Mouse (Mus musculus) testis, postnatal 10 days (tissue): Measurements from ENCODE around the gene Angptl8.

ENCODE experiments used
- DNase-seq: peaks from one replicate; pipeline ENCODE4 v3.0.0; 2021; ENCODE audit warnings: low spot score

The Angptl8 gene

DNA sequence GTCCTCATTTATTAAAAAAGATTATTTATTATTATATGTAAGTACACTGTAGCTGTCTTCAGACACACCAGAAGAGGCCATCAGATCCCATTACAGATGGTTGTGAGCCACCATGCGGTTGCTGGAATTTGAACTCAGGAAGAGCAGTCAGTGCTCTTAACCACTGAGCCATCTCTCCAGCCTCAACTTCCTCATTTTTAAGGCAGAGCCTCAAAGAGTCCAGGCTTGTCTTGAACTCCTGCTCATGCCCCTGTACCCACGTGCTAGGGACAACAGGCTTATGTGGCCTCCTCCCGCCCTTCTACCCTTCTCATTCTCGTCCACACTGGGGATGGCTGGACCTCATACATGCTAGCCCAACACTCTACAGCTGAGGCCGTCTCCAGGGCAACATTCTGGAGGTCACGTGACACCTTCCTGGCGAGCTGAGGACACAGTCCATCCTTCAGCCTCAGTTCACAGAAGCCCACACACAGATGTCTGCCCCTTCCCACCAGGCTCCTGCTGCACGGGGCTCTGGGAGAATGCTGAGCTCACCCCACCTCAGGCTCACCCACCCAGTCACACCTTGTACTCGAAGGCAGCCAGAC, 18.5 kb upstream of the Angptl8 start:
- DNase-seq = no peak

DNA sequence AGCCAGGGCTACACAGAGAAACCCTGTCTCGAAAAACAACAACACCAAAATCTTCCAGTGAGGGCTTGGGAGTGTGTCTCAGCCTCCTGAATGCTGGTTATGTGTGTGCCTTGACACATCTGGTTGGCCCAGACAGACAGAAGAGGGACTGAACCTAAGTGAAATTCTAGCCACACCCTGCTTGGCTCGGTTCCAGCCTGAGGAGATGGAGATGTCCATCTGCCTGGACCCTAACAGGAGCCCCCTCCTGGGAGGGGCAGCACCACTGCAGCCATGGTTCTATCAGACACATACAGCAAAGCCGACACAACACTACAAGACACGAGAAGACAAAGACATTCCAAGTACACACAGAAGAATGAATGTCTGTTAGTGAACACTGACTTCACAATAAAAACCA, 17.2 kb upstream of the Angptl8 start:
- DNase-seq = no peak

DNA sequence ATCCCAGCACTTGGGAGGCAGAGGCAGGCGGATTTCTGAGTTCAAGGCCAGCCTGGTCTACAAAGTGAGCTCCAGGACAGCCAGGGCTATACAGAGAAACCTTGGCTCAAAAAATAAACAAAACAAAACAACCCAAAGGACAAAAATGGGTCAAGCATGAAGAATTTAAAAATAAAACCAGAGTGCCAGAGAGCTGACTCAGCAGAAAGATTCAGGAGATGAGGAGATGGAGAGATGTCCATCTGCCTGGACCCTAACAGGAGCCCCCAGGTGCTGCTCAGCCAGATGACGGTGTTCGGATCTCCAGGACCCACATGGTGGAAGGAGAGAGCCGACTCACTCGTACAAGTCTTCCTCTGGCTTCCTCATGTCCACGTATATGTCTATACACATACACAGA, 16.7 kb upstream of the Angptl8 start:
- DNase-seq = no peak

DNA sequence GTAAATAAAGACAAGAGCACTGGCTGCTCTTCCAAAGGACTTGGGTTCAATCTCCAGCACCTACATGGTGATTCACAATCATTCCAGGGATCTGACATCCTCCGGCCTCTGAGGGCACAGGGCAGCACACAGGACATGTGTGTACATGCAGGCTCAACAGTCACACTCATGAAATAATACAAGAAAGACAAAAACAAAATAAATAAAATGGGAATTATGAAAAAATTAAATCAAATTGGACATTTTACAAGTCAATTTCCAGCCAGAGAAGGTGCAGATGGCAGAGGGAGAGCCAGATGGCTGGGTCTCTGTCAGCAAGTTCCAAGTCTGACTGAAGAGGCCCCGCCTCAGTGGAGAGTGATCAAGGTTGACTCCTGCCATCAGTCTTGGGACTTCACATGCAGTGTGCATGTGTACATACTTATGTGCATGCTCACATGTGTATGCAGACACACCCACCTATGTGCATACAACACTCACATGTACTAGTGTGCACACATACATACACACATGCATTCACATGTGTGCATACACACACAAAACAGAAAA, 16.1 kb upstream of the Angptl8 start:
- DNase-seq = no peak

DNA sequence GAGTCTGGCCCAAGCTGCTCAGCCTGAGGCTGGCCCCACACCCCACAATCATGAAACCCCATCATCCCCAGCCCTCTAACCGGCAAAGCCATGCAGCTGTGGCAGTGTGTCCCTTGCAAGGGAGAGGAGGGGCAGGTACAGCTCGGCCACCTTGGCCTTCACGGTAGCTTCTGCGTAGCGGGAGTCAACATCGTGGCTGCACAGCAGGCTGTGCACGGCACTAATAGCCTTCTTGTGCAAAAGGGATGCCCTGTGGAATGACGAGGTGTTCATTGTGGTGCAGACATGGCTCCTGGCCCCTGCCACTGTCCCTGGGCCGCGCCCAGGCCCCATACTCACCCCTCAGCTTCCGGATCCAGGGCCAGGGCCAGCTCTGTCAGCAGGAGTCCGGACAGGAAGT, 15.1 kb upstream of the Angptl8 start:
- DNase-seq = no peak

DNA sequence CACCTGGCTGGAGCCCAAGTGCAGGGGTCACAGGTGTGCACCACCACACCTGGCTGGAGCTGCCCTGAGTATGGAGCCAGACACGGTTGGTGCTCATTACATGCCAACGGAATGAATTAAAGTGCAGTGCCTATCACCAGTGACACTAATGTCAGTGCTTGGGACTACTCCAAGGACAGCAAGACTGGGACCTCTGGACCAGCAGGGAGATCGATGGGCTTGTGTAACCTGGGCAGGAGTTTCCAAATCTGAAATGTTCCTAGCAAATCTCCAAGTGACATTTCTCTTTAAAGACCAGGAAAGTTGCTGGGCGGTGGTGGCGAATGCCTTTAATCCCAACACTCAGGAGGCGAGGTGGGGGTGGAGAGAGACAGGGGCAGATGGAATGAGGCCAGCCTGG, 12.6 kb upstream of the Angptl8 start:
- DNase-seq = no peak

DNA sequence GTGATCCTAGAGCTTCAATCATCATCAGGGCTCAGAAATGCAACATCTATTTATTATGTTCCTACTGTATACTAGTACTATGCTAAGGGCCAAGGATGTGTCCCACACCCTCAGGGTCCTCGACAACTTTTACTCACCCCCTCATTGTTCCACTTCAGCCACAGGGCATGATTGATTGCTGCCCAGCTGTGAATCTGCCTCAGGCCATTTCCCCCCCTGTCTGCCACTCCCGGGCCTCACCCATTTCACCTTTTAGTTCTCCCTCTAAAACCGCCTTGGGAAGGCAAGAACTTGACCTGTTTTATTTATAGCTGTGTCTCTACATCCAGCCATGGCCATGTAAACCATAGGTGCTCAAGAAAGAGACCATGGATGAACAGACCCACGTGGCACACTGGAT, 11.4 kb upstream of the Angptl8 start:
- no peak for DNase-seq

DNA sequence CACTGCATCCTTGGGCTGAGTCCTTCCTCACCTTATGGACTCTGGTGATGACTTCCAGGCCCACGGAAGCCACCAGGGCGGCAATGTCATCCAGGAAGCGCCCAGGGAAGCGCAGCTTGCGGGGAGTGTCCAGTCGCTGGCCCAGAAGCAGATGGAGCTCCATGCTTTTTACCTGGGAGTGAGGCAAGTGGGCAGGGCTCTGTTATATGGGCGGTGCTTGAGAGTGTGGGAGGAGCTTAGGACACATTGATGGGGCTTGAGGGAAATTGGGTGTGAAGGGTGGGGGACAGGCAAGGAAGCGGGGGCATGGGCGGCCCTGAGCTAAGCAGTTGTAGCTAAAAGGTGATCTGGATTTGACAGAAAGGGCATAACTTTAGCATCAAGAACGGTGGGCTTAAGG, 10.9 kb upstream of the Angptl8 start:
- DNase-seq = no peak

DNA sequence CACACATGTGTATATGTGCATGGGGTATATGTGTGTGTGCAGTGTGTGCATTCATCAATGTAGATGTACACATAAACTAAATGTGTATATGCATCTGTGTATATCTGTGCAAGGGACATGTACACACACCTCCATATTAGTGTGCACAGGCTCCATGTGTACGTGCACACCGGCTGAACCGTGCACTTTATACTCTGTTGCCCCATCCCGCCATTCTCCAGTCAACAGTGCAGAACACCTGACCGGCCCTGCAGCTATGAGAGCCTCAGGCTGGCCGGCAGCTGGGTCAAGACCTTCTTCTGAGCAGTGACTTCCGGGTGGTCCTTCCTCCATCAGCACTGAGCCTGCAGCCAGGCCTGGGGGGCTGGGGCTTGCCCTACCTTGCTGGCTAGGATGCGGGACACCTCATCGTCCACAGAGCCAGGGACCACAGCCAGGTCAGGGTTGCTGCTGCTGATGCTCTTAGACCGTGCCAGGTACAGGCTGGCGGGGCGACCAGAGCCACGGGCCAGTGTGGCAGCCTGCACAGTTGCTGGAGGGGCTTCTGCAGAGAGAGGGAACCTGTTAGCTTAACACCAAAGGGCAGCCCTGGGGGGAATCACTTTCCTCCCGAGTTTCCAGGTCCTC, 5.4 kb upstream of the Angptl8 start:
- DNase-seq = no peak

DNA sequence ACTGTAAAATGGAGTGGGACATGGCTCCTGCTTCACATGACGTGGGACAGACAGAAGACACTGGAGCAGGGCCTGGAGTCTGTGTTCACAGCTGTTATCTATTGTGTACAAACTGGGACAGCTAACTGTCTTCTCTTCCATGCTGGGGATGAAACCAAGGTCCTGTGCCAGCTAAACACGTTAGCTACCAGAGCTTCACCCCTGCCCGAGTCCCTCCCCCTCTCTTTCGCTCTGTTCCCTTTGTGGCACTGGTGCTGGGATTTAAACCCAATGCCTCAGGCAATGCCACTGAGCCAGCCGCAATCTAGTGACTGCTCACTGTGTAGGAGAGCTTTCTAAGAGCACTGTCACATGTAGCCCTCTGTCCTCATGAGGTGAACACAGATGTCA, 4.9 kb upstream of the Angptl8 start:
- DNase-seq = no peak

DNA sequence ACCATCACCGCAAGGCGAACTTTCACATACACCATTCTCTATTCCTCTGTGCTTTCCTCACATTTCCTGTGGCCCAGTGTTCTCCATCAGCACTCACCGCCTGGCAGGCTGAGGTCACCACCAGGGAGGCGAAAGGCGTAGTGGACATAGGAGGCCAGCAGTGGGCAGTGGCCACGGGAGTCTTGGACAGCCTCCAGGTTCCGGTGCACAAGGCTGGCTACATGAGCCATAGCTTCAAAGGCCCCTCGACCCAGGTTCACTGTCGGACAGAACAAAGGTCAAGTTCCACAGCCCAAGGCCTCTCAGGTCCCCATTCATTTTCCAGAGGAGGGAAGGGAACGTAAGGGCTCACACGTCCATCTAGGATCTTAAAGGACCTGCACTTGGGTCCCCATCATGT, 4.4 kb upstream of the Angptl8 start:
- no peak for DNase-seq

DNA sequence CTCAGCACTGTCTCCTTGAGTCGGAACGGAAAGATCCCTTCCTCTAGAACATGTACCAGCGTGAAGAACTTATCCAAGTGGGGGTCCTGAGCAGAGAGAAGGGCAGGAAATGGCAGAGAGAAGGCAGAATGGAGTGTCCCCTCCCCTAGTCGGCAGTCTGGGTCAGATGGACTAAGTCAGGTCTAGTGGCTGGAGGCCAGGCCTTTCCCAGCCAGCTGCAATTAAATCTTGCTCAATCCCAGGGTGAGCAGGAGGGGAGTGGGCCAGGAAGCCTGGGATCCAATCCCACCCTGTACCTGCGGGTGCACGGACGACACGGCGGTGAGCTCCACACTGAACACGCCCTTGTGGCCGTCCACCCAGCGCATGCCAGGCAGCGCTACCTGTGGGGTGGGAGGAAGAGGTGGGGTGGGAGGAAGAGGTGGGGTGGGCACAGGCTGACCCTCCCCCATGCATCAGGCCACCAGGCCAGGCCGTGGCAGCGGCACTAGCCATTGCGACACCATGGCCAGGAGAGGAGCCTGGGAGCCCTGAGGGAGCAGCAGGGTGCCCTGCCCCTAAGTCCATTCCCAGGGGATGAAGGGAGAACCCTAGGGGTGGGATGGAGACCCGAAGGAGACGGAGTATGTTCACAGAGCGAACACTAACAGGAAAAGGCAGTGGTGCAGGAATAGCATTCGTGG, 3.6 kb upstream of the Angptl8 start:
- no peak for DNase-seq

DNA sequence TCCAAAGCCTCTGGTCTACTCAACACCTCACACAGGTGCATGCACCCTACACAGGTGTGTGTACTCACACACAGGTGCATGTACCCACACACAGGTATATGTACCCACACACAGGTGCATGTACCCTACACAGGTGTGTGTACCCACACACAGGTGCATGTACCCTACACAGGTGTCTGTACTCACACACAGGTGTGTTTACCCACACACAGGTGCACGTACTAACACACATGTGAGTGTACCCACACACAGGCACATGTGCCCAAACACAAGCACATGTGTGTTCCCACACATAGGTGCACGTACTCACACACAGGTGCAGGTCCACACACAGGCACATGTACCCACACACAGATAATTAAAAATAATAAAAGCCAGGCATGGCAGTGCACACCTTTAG, 2.4 kb downstream of the Angptl8 start:
- DNase-seq = no peak

DNA sequence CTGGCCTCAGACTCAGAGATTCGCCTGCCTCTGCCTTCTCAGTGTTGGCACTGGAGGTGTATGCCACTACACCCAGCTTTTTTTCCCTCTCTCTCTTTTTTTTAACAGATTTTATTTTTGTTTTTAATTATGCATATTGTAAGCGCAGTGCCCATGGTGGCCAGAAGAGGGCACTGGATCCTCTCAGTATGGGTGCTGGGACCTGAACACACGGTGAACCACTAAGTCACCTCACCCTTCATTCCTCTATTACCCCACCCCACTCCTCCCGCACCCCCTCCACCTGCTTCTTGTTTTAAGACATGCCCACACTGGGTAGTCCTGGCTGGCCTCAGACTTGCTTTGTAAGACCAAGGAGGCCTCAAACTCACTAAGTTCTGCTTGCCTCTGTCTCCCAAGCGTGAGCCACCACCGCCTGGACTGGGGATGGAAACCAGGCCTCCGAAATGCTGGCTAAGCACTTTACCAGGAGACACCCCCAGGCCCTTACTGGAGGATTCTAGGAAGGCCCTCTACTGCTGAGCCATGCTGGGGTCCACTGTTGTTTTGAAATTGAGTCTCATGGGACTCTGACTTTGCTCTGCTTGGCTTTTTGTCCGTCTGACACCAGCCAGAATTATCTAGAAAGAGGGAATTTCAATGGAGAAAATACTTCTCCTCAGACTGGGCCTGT, 4.9 kb downstream of the Angptl8 start:
- peak; percentile 76 for DNase-seq

DNA sequence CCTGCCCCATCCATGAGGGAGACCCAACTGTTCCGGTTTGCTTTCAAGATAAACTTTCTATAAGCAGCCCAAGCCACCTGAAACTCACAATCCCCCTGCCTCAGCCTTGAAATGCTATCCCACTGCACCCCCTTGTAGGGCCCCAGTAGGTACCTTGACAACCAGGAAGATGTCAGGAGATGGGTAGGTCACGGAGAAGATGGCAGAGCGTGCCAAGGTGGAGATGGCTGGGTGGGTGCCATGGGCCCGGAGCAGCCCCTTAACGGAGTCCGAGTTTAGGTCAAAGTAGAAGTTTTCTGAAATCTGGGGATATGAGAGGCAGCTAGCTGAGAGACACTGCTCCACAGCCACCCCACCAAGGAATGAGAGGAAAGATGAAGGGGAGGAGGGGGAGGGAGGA, 6.0 kb downstream of the Angptl8 start:
- no peak for DNase-seq

DNA sequence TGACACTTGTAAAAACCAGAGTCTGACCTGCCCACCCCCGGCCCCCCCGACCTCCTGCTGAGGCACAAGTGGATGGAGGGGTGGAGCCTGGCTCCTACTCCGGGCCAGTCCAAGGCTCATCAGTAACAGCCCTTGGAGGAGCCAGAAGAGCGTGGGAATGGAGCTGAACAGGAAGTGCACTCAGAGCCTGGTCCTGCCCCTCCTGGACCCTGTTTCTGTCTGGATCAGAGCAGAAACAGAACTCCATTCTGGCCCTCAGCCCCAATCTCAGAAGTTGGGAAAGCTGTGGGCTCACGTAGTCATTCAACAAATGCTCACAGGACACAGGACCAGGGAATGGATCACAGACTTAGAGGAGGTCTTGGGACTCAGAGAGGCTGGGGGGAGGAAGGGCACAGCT, 7.1 kb downstream of the Angptl8 start:
- DNase-seq = no peak

DNA sequence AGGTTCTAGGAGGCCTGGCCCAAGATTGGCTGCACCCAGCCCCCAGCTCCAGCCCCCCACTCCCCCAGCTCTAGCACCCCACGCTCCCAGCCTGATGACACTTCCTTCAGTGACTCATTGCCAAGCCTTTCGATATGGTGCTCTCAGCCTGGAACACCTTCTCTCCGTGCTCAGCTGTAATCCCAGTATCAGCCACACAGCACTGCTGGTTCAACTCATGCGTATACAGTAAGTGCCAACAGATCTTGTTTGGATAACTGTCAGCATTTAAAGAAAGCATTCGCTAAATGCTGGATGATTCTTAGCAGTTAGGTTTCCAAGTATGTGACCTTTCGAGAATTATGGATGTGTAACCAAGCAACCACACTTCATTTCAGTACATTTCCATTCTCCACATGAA, 7.8 kb downstream of the Angptl8 start:
- DNase-seq = no peak

DNA sequence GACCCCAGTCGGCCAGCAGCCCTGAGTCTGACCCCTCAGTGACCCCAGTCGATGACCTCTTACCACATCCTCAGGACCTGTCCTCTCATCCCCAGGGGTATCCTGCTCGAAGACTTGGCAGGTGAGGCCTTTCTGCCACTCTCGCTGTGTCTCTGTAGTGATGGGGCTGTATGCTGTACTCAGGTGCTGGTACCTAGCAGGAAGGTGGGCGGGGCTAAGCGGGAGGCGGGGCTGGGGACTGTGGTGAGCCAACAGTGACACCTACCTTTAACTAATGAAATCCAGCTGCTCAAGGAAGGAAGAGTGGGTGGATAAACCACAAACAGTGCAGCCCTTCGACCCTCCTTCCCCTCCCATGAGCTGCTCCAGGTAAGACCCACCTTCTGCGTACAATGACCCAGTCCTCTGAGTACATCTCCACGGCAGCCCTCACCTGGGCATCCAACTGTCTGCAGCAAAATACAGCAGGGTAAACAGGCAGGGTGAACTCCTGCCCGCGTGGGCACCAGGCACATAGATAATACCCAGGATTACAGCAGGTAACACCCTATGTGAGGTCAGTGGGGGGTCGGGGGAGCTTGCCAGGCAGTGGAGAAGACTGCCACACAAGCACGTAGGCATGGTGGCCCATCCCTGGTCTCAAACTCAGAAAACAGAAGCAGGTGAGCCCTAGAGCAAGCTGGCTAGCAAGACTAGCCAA, 10.2 kb downstream of the Angptl8 start:
- DNase-seq = no peak

DNA sequence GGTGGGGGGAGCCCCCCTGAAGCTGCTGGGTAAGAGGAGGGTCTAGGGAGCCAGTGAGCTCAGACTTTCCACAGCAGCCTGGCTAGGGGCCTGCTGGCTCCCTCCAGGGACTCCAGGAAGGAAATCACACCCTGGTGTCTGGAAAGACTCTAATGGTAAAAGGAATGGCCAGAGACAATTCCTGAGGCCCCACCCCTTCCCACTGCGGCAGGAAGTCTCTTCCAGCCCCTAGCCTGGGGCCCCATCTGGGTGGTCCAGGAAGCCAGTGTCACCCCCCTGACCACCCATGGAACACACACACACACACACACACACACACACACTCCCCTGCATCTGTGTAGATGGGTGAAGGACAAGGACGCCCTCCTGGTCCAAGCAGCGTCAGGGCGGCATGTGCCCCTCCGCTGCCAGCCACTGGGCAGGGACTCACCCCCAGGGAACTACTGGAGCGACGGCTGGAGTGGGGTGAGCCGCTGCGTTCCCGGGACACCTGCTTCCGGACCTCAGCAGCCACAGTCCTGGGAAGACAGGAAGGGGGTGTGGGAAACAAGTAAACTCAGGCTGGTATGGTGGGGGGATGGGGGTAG, 11.5 kb downstream of the Angptl8 start:
- DNase-seq = peak; percentile 68

DNA sequence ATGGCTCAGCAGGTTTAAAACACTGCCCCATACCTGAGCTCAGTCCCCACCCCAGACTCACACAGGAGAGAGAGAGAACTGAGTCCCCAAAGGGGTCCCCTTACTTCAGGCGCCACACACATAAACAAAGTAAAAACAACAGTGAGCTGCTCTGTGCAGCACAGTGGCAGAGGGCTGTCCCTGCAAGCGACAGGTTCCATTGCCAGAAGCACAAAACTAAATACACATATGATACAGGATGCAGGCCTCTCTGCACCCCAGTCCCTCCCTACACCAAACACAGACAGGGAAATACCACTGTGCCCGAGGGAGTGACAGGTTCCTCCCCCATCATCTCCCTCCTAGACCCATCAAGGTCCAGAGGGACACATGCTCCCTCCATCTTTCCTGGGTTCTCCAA, 12.1 kb downstream of the Angptl8 start:
- no peak for DNase-seq

DNA sequence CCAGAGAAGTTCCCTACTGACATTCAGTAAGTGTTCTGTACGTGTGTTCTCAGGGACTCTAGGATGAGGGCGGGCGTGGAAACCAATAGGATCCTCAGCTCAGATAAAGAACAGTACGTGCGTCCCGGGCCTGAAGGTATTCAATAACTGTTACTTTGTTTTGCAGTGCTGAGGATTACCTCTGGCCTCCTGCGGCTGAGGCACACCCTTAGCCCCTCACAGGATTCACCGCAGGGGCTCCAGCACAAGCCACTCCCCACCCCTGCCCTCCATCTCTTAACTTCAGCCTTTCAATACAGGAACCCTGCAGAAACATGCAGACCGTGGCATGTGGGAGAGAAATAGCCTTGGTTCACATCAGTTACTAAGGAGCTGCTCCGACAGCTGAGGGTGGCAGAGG, 12.6 kb downstream of the Angptl8 start:
- no peak for DNase-seq
